Mouse (Mus musculus) midbrain, postnatal 0 days (tissue): ENCODE results near the gene Btk. TPM values are rescaled to one million over a fixed set of nuclear protein-coding genes. Genes with fewer than 3 reads are reported as not detected.

Experiments used
- ATAC-seq: fragments of 200-750 bp; cut with Nextera tagmentation; 2 replicates; pipeline ENCODE4 v1.8.0; 2017; ENCODE audit warnings: moderate number of reproducible peaks, mild to moderate bottlenecking, moderate TSS enrichment, moderate library complexity; ENCODE audit not compliant: low FRiP score
- DNase-seq: peaks from one replicate; pipeline ENCODE4 v3.0.0-alpha.2; 2015; ENCODE audit warnings: low spot score
- H3K27ac ChIP-seq: fragments of 300-500 bp; sonication (generic); 2 replicates; pipeline ENCODE4 v1.5.1; 2014; ENCODE audit warnings: low read depth, mild to moderate bottlenecking, low read length, mixed read lengths
- H3K27me3 ChIP-seq: fragments of 300-500 bp; sonication (generic); 2 replicates; pipeline ENCODE4 v1.6.1; 2014; ENCODE audit warnings: low read length, control low read depth, mixed read lengths; ENCODE audit not compliant: insufficient read depth
- H3K36me3 ChIP-seq: fragments of 300-500 bp; sonication (generic); 2 replicates; pipeline ENCODE4 v1.6.1; 2014; ENCODE audit warnings: low read length, control low read depth, mixed read lengths; ENCODE audit not compliant: insufficient read depth
- H3K4me1 ChIP-seq: fragments of 300-500 bp; sonication (generic); 2 replicates; pipeline ENCODE4 v1.6.1; 2014; ENCODE audit warnings: mild to moderate bottlenecking, control low read depth, antibody characterized with exemption, low read length, mixed read lengths; ENCODE audit not compliant: insufficient read depth
- H3K4me2 ChIP-seq: fragments of 300-500 bp; sonication (generic); 2 replicates; pipeline ENCODE4 v1.6.1; 2014; ENCODE audit warnings: low read depth, mild to moderate bottlenecking, low read length, mixed read lengths; ENCODE audit not compliant: poor library complexity, severe bottlenecking
- H3K4me3 ChIP-seq: fragments of 300-500 bp; sonication (generic); 2 replicates; pipeline ENCODE4 v1.5.1; 2014; ENCODE audit warnings: low read depth, mild to moderate bottlenecking, low read length, moderate library complexity
- H3K9ac ChIP-seq: fragments of 300-500 bp; sonication (generic); replicated peaks from 2 replicates; pipeline ENCODE4 v1.6.1; 2014; ENCODE audit warnings: mild to moderate bottlenecking, low read length, moderate library complexity, mixed read lengths; ENCODE audit not compliant: poor library complexity, severe bottlenecking
- H3K9me3 ChIP-seq: fragments of 300-500 bp; sonication (generic); 2 replicates; pipeline ENCODE4 v1.6.1; 2016; ENCODE audit warnings: low read length, control low read depth
- CTCF ChIP-seq: IDR thresholded peaks from 2 replicates; pipeline ENCODE4 v1.5.1; 2016; ENCODE audit warnings: antibody characterized with exemption, mild to moderate bottlenecking
- WGBS: fragments of 180-500 bp; shearing (Covaris S2); extraction: QIAGEN DNeasy Blood & Tissue Kit; methylation state at CpG from one replicate; pipeline ENCODE4 v1.1.7; 2014; 5-methylcytosine and 5-hydroxymethylcytosine counted together
- polyA plus RNA-seq: library from polyadenylated mRNA; unstranded; fragments of >200 nt; fragmentation: Nextera tagmentation; extraction: Ambion mirVana; gene quantifications from 2 replicates; pipeline ENCODE4 v1.2.1, GENCODE M21; 2015
- total RNA-seq: library from RNA; depleted of rRNA; stranded (reverse); fragments of >200 nt; gene quantifications from 2 replicates; pipeline ENCODE4 v1.2.3, GENCODE M21; 2014

Btk gene
- total and polyA plus RNA-seq, 2 experiments from 2014 or later: 0.27 to 0.48 TPM

DNA sequence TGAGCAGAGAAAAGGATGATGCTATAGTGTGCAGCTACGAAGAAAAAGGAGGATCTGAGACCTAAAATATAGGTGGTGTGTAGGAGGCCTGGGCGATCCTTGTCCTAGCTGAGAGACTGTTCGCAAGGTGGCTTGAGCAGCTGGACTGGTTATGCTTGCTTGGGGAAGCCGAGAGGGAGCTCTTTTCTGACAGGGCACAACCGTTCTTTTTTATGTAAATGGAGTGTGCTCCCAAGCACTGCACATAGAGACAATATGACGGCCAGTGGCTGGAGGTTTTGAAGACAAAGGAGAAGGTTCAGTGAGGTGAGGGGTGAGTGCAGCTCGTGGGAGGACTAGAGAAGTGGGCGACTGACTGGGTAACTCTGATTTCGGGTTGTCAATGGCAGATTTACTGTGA, 36.3 kb upstream of the Btk start:
- DNase-seq (no peak), ATAC-seq (no peak)
- no peaks in the 10 kb centered on the region for H3K4me1 ChIP-seq
- H3K36me3 ChIP-seq: no peaks in the 10 kb centered on the region
- no peaks in the 10 kb centered on the region; the same call in 1 of the 2 replicates for H3K27me3 ChIP-seq
- WGBS: 26% methylated on average over 9 of the region's 9 CpGs
- no peak overlapping the region for H3K4me2 ChIP-seq
- no peak overlapping the region for H3K4me3 ChIP-seq
- H3K27ac ChIP-seq: peak overlapping the region; percentile 55
- no peaks in the 10 kb centered on the region for H3K9me3 ChIP-seq
- TF ChIP-seq CTCF: no peak
- no peak overlapping the region for H3K9ac ChIP-seq

DNA sequence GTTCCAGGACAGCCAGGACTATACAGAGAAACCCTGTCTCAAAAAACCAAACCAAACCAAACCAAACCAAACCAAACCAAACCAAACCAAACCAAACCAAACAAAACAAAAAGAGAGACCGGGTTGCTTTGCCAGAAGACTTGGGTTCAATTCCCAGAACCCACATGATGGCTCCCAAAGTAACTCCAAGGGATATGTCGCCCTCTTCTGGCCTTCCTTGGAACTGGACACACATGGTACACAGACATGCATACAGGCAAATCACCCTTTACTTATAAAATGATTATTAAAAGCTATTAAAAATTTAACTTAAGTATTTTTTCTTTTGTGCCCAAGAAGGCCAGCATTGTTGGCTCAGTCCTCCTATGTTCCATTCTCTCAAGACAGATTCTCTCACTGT, 30.9 kb upstream of the Btk start:
- Histone ChIP-seq H3K9me3 (no peaks in the 10 kb centered on the region), H3K36me3 (no peaks in the 10 kb centered on the region), H3K4me3 (no peak overlapping the region), H3K9ac (no peak overlapping the region), H3K4me1 (no peaks in the 10 kb centered on the region), H3K27ac (no peak overlapping the region), H3K27me3 (no peaks in the 10 kb centered on the region), H3K4me2 (no peak overlapping the region)
- WGBS: 60% methylated on average over 2 of the region's 2 CpGs
- ATAC-seq (no peak), DNase-seq (no peak)
- peak; percentile 29; the same call in 1 of the 2 replicates for TF ChIP-seq CTCF

DNA sequence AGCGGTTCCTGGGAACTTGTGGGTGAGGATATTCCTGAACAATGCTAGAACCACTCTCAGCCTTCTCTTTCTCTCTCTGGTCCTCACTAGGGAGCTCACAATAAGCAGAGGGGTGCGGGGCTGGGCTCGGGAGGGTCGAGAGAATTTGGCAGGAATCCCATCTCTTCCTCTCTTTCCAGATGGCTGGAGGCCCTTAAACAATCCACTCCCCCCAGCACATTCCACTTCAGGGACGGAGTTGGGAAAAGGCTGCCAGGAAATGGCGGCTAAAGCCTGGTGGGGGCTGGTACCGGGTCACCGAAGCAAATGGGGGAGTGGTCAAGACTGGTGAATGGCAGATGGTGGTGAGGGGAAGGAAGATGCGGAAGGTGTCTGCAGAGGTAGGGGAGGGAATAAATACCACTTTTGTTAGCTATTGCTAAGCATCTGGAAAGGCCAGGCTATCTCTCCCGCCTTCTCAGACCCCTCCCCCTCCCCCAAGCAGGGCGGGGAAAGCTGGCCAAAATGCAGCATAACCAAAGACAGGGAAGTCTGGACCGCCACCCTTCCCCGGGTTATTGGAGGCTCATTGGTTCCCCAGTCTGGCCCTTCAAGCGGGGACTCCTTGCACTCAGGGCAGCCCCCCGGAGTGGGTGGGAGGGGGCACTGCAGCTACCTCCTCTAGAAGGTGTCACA, 29.1 kb upstream of the Btk start:
- H3K27me3 ChIP-seq: no peaks in the 10 kb centered on the region
- WGBS: 24% methylated on average over 14 of the region's 15 CpGs
- ATAC-seq (peak; percentile 77), DNase-seq (peak; percentile 68)
- H3K27ac ChIP-seq: peak overlapping the region; percentile 62; the same call in 1 of the 2 replicates
- H3K9ac ChIP-seq: no peak overlapping the region
- H3K9me3 ChIP-seq: no peaks in the 10 kb centered on the region
- H3K4me3 ChIP-seq: peak overlapping the region; percentile 25
- TF ChIP-seq CTCF: no peak
- peak overlapping the region; percentile 48 for H3K4me2 ChIP-seq
- H3K36me3 ChIP-seq: no peaks in the 10 kb centered on the region
- no peaks in the 10 kb centered on the region for H3K4me1 ChIP-seq

- TF ChIP-seq CTCF: no peak
- Histone ChIP-seq H3K4me1 (no peaks in the 10 kb centered on the region), H3K4me2 (no peak overlapping the region), H3K27me3 (no peaks in the 10 kb centered on the region), H3K9me3 (no peaks in the 10 kb centered on the region), H3K36me3 (no peaks in the 10 kb centered on the region), H3K27ac (no peak overlapping the region), H3K9ac (no peak overlapping the region), H3K4me3 (no peak overlapping the region)
- no peak for DNase-seq
- WGBS: 84% methylated on average over 4 of the region's 4 CpGs
- ATAC-seq: no peak
These were observed 27.6 kb upstream of the Btk start for GRCm38 (mm10) chrX:134610984-134611383.

DNA sequence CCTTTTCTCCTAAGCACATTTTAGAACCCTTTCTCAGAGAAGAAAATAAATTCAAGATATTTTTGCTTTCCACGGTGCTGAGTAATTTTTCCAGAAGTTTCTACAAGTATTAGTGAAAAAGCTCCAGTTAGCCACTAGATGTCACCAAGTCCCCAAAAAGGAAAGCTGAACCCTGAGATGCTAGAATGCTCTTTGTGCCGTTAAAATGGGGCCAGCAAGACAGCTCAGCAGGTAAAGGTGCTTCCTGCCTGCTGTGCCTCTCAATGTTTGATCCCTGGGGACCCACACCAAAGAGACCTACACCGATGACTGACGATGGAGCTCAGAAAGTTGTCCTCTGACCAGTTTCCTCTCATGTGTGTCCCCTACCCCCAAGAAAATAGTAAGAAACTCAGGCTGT, 26.1 kb upstream of the Btk start:
- Histone ChIP-seq H3K27ac (no peak overlapping the region), H3K9ac (no peak overlapping the region), H3K36me3 (no peaks in the 10 kb centered on the region), H3K9me3 (no peaks in the 10 kb centered on the region), H3K4me3 (no peak overlapping the region), H3K4me2 (no peak overlapping the region), H3K4me1 (no peaks in the 10 kb centered on the region), H3K27me3 (no peaks in the 10 kb centered on the region)
- 27% methylated on average over 4 of the region's 4 CpGs for WGBS
- TF ChIP-seq CTCF: peak; percentile 78
- ATAC-seq (no peak), DNase-seq (peak; percentile 69)

DNA sequence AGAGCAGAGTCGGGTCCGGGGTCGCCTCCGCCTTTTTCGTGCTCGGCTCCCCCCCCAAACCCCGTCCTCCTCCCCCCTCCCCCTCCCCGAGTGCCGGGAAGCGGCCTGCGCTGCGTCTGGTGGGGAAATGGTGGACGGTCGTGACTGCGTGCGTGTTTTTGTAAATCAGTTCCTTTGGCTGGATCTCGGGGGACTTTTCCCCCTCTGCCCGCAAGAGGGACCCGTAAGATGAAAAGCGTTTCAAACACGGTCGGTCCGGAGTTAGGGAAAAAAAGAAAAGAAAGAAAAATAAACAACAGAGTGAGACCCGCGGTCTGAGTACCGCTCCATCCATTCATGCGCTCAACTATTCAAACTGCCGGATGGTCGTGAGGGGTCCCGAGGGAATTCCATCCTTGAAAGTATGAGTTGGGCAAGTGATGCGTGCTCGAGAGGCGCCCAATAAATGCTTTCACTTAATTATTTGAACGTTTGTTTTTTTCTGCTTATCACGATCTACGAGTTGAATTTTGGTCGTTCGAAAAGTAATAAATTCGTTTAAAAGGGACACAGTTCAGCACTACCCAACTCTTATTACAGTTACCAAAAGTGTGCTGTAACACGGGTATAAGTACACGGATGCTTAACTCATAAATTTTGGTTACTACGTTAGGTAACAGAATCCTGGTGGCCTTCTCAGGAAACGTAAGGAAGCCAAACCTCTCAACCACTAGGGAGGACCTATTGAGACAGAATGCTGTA, 18.2 kb upstream of the Btk start:
- peak; percentile 82 for ATAC-seq
- peak overlapping the region; percentile 47 for H3K4me2 ChIP-seq
- 25% methylated on average over 39 of the region's 43 CpGs for WGBS
- H3K27me3 ChIP-seq: no peaks in the 10 kb centered on the region
- H3K4me3 ChIP-seq: peak overlapping the region; percentile 49
- H3K9ac ChIP-seq: peak overlapping the region; percentile 50; the same call in 1 of the 2 replicates
- H3K9me3 ChIP-seq: no peaks in the 10 kb centered on the region
- H3K4me1 ChIP-seq: no peaks in the 10 kb centered on the region
- H3K36me3 ChIP-seq: no peaks in the 10 kb centered on the region
- H3K27ac ChIP-seq: peak overlapping the region; percentile 88
- TF ChIP-seq CTCF: peak; percentile 21; the same call in 1 of the 2 replicates
- peak; percentile 58 for DNase-seq
